Mouse (Mus musculus) heart, postnatal 25 days (tissue): ENCODE results near the gene Nphp1. TPM values are rescaled to one million over a fixed set of nuclear protein-coding genes. Genes with fewer than 3 reads are reported as not detected.
A peak's percentile ranks its signal among the peaks of the same experiment; 100 is the strongest.

Experiments used
- DNase-seq: peaks from one replicate; pipeline ENCODE4 v3.0.0; 2022; ENCODE audit warnings: low spot score
- intact Hi-C: fragments of 180-260 bp; cut with DNase I; formaldehyde crosslinking; loops from one replicate; pipeline ENCODE4 v1.15.1; 2025
- total RNA-seq, 2 experiments: library from RNA; stranded (reverse); gene quantifications; 2 replicates each; pipeline ENCODE4 v1.2.3; 2021

The Nphp1 gene
- total RNA-seq, 2 experiments from 2014 or later, result 6.6 to 8.6 TPM

GRCm38 (mm10) chr2:127751849-127752610, 36.7 kb downstream of the Nphp1 start:
- intact Hi-C loops, result no loop called here
- no peak for DNase-seq

- no peak for DNase-seq
- intact Hi-C loops, result no loop called here
Measured at GRCm38 (mm10) chr2:127749376-127749775, 39.3 kb downstream of the Nphp1 start.

- intact Hi-C loops, result no loop called here
- no peak for DNase-seq
Measured at GRCm38 (mm10) chr2:127748316-127748715, 40.4 kb downstream of the Nphp1 start.

GRCm38 (mm10) chr2:127742637-127743036, 46.1 kb downstream of the Nphp1 start:
- no peak for DNase-seq
- intact Hi-C loops, result no loop called here

GRCm38 (mm10) chr2:127740756-127741519, 47.8 kb downstream of the Nphp1 start:
- intact Hi-C loops, result no loop called here
- no peak for DNase-seq

- DNase-seq, result no peak
- intact Hi-C loops, result loop anchor here (2.0 kb wide), 1 partner anchor 15 kb away; no protein-coding TSS in a partner anchor
Measured at GRCm38 (mm10) chr2:127737885-127738284, 50.8 kb downstream of the Nphp1 start.

- peak; percentile 35 for DNase-seq
- intact Hi-C loops, result loop anchor here (2.0 kb wide), 1 partner anchor 14 kb away; no protein-coding TSS in a partner anchor
Measured at GRCm38 (mm10) chr2:127736631-127737209, 52.0 kb downstream of the Nphp1 start.

GRCm38 (mm10) chr2:127735512-127736145, 53.1 kb downstream of the Nphp1 start:
- DNase-seq, result no peak
- intact Hi-C loops, result loop anchor here (2.0 kb wide), 1 partner anchor 13 kb away; no protein-coding TSS in a partner anchor

- DNase-seq, result no peak
- intact Hi-C loops, result no loop called here
Measured at GRCm38 (mm10) chr2:127734889-127735288, 53.8 kb downstream of the Nphp1 start.

GRCm38 (mm10) chr2:127730301-127730997, 58.2 kb downstream of the Nphp1 start:
- intact Hi-C loops, result no loop called here
- DNase-seq, result no peak

- intact Hi-C loops, result no loop called here
- DNase-seq, result no peak
Measured at GRCm38 (mm10) chr2:127729671-127730070, 59.0 kb downstream of the Nphp1 start, which contains the start of gene Mall. Gene Mall (minus strand): TSS chr2:127729932.

GRCm38 (mm10) chr2:127728661-127729450, 59.8 kb downstream of the Nphp1 start:
- no peak for DNase-seq

GRCm38 (mm10) chr2:127728146-127728545, 60.6 kb downstream of the Nphp1 start:
- no peak for DNase-seq
- intact Hi-C loops, result no loop called here

More at GRCm38 (mm10) chr2:127728661-127729450, 59.8 kb downstream of the Nphp1 start:
- intact Hi-C loops, result no loop called here

GRCm38 (mm10) chr2:127723193-127723592, 65.5 kb downstream of the Nphp1 start:
- DNase-seq, result no peak

GRCm38 (mm10) chr2:127722176-127722892, 66.4 kb downstream of the Nphp1 start:
- intact Hi-C loops, result loop anchor here (2.0 kb wide), 1 partner anchor 14 kb away; no protein-coding TSS in a partner anchor
- peak; percentile 79 for DNase-seq

More at GRCm38 (mm10) chr2:127723193-127723592, 65.5 kb downstream of the Nphp1 start:
- intact Hi-C loops, result loop anchor here (2.0 kb wide), 1 partner anchor 14 kb away; no protein-coding TSS in a partner anchor

- intact Hi-C loops, result no loop called here
- DNase-seq, result no peak
Measured at GRCm38 (mm10) chr2:127718839-127719468, 69.7 kb downstream of the Nphp1 start.

- no peak for DNase-seq
- intact Hi-C loops, result no loop called here
Measured at GRCm38 (mm10) chr2:127714726-127715125, 74.0 kb downstream of the Nphp1 start.
